8 mouse cellular contexts compared by ENCODE assay signal in genomic region chr3:9885565-9885964, GRCm38 (mm10).
A peak's percentile ranks its signal among the peaks of the same experiment; 100 is the strongest.
DNase-seq lines count a peak whose midpoint lies in the region; ATAC-seq and TF ChIP-seq lines count a peak whose summit lies in the region.

No protein-coding gene starts in this region.

- peak; percentile 76 for ATAC-seq in forebrain, embryonic 13.5 days
- 0 out of 2 replicates have a peak, but pooled peaks have one; percentile 14 for ATAC-seq in midbrain, postnatal 0 days (ENCODE audit: low FRiP score)
- no peak for ATAC-seq in activated CD4-positive, CD25-positive, alpha-beta regulatory T cell, adult 4 months

- peaks cover 16% of the 10 kb centered on the region for H3K4me1 ChIP-seq in forebrain, embryonic 13.5 days
- peaks cover 3% of the 10 kb centered on the region; the same call in 1 of the 2 replicates for H3K4me1 ChIP-seq in forebrain, embryonic 10.5 days
- H3K4me1 ChIP-seq in midbrain, postnatal 0 days (ENCODE audit: insufficient read depth, low read length) = no peaks in the 10 kb centered on the region; the same call in 1 of the 2 replicates

- H3K9ac ChIP-seq in forebrain, embryonic 13.5 days = no peak overlapping the region
- no peak overlapping the region for H3K9ac ChIP-seq in midbrain, postnatal 0 days (replicated peaks; ENCODE audit: low read length, poor library complexity, severe bottlenecking)

- H3K27ac ChIP-seq in forebrain, embryonic 13.5 days = peak overlapping the region; percentile 55
- H3K27ac ChIP-seq in forebrain, embryonic 10.5 days = no peak overlapping the region
- H3K27ac ChIP-seq in midbrain, postnatal 0 days (ENCODE audit: low read depth, low read length) = no peak overlapping the region

- H3K9me3 ChIP-seq in forebrain, embryonic 13.5 days (replicated peaks) = no peaks in the 10 kb centered on the region
- H3K9me3 ChIP-seq in forebrain, embryonic 10.5 days = no peaks in the 10 kb centered on the region
- no peaks in the 10 kb centered on the region for H3K9me3 ChIP-seq in midbrain, postnatal 0 days (ENCODE audit: low read length)

- no peaks in the 10 kb centered on the region for H3K27me3 ChIP-seq in forebrain, embryonic 13.5 days
- no peaks in the 10 kb centered on the region for H3K27me3 ChIP-seq in forebrain, embryonic 10.5 days (ENCODE audit: poor library complexity, severe bottlenecking)
- no peaks in the 10 kb centered on the region for H3K27me3 ChIP-seq in midbrain, postnatal 0 days (ENCODE audit: insufficient read depth, low read length)

- H3K4me3 ChIP-seq in forebrain, embryonic 13.5 days = no peak overlapping the region
- H3K4me3 ChIP-seq in forebrain, embryonic 10.5 days = no peak overlapping the region
- H3K4me3 ChIP-seq in midbrain, postnatal 0 days (ENCODE audit: low read depth, low read length) = no peak overlapping the region

- H3K36me3 ChIP-seq in forebrain, embryonic 13.5 days (ENCODE audit: poor library complexity, severe bottlenecking) = no peaks in the 10 kb centered on the region
- H3K36me3 ChIP-seq in forebrain, embryonic 10.5 days (replicated peaks) = no peaks in the 10 kb centered on the region
- H3K36me3 ChIP-seq in midbrain, postnatal 0 days (ENCODE audit: insufficient read depth, low read length) = no peaks in the 10 kb centered on the region

- DNase-seq in forebrain, embryonic 10.5 days (ENCODE audit: extremely low spot score, low spot score) = no peak
- peak; percentile 38 for DNase-seq in thymus, postnatal 25 days
- no peak for DNase-seq in thymus, postnatal 14 days
- peak; percentile 69 for DNase-seq in heart, adult 8-10 months (ENCODE audit: low spot score)
- DNase-seq in layer of hippocampus, adult 18-20 months (ENCODE audit: low spot score in 2 of 2) = peak; percentile 22 to 64
- peak; percentile 88 for DNase-seq in midbrain, postnatal 0 days (ENCODE audit: low spot score)

- 20% methylated on average over 8 of the region's 8 CpGs for WGBS in forebrain, embryonic 13.5 days
- WGBS in forebrain, embryonic 10.5 days = 77% methylated on average over 8 of the region's 8 CpGs
- 41% methylated on average over 8 of the region's 8 CpGs for WGBS in midbrain, postnatal 0 days

- 0 out of 2 replicates have a peak overlapping the region, but pooled peaks have one; percentile 8 for H3K4me2 ChIP-seq in forebrain, embryonic 13.5 days
- H3K4me2 ChIP-seq in midbrain, postnatal 0 days (ENCODE audit: low read depth, low read length, poor library complexity, severe bottlenecking) = no peak overlapping the region

- no peak for TF ChIP-seq CTCF in midbrain, postnatal 0 days (IDR thresholded peaks at IDR 0.05)

Comparison
In these comparisons a context has a peak if more than half of its experiments do, and no peak if none do; other contexts are left out.
1. DNase-seq: peak in thymus, postnatal 25 days (single experiment), heart, adult 8-10 months (single experiment), layer of hippocampus, adult 18-20 months (2 of 2) and midbrain, postnatal 0 days (single experiment); none in forebrain, embryonic 10.5 days (single experiment) and thymus, postnatal 14 days (single experiment).